Mouse (Mus musculus): ENCODE measurements around the gene Arrdc1.

DNA sequence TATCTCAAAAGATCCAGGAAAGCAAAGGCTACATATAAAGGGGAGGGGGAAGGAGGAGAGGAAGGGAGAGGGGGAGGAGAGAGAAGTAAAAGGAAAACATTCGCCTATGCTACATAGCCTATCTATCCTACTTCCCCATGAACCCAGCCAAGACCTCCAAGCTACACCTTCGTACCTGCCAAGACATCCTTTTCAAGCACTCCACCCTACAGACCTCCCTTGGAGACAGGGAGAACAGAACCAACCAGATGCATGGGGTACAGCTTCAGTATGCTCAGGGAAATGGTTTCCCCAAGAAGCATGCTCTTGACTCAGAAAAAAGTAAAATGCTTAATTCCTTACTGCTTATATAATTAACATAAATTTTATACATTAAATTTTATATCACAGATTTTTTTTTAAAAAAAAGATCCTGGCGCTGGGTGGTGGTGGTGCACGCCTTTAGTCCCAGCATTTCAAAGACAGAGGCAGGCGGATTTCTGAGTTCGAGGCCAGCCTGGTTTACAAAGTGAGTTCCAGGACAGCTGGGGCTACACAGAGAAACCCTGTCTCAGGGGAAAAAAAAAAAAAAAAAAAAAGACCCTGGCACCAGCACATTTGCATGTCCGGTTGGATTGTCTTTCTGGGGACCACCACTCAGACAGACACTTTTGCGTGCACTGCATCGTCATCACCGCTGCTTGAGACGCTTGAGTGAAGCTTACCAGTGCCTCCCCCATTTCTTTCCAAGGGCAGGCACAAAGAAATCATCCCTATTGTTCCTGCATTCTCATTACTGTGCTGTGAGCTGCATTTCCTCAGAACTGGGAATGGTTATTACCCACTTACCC is 30.0 kb downstream of the Arrdc1 start:
- TF ChIP-seq POLR2A (IDR thresholded peaks at IDR 0.05; ENCODE audit: borderline replicate concordance, low read depth, low read length) (no peak), CTCF (IDR thresholded peaks at IDR 0.05; ENCODE audit: low read depth, low read length) (no peak)
